Mouse (Mus musculus) megakaryocyte, embryonic 14.5 days (primary cell): Measurements from ENCODE around the gene Sympk. TPM values are rescaled to one million over a fixed set of nuclear protein-coding genes. Genes with fewer than 3 reads are reported as not detected.

Experiments
- H3K27me3 ChIP-seq: replicated peaks from 2 replicates; pipeline ENCODE3; 2012; ENCODE audit warnings: inconsistent platforms
- H3K36me3 ChIP-seq: replicated peaks from 2 replicates; pipeline ENCODE3; 2012; ENCODE audit warnings: low read length, inconsistent platforms, mixed read lengths
- H3K4me1 ChIP-seq: 2 replicates; pipeline ENCODE4 v1.6.1; 2012; ENCODE audit warnings: inconsistent platforms
- H3K4me3 ChIP-seq: replicated peaks from 2 replicates; pipeline ENCODE3; 2012; ENCODE audit warnings: moderate library complexity, mild to moderate bottlenecking, inconsistent platforms
- H3K9me3 ChIP-seq: 2 replicates; pipeline ENCODE4 v1.6.1; 2012; ENCODE audit warnings: inconsistent platforms
- FLI1 ChIP-seq: IDR thresholded peaks from 2 replicates; pipeline ENCODE4 v1.6.1; 2012; ENCODE audit warnings: low read length, inconsistent platforms, mixed read lengths
- GATA1 ChIP-seq: IDR thresholded peaks from 3 replicates; pipeline ENCODE4 v1.6.1; 2012; ENCODE audit warnings: mixed read lengths, low read length, inconsistent platforms, borderline replicate concordance
- polyA plus RNA-seq: library from polyadenylated mRNA; stranded (reverse); fragments of >175 nt; gene quantifications from 2 replicates; pipeline ENCODE4 v1.2.3, GENCODE M21; 2012; ENCODE audit warnings: low replicate concordance; ENCODE audit not compliant: insufficient read depth

The Sympk gene
- polyA plus RNA-seq, 1 experiment, result 205 TPM

DNA sequence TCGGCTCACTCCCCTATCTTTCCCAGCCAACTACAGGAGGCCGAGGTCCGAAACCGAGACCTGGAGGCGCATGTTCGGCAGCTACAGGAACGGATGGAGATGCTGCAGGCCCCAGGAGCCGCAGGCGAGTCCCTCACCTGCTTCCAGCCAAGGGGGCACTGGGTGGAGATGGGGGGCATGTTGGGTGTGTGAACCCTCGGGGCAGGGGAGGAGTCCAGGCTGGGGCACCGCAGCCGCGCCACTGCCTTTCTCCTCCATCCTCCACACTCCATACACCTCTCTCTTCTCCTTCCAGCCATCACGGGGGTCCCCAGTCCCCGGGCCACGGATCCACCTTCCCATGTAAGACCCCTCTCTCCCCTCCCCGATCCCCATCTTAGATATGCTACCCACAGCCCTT lies 67.7 kb downstream of the Sympk start:
- H3K4me1 ChIP-seq, result peaks cover 51% of the 10 kb centered on the region
- H3K9me3 ChIP-seq, result no peaks in the 10 kb centered on the region
- TF ChIP-seq FLI1 (no peak), GATA1 (no peak)
- peaks cover 8% of the 10 kb centered on the region for H3K36me3 ChIP-seq
- no peak overlapping the region for H3K4me3 ChIP-seq
- peaks cover 62% of the 10 kb centered on the region for H3K27me3 ChIP-seq

DNA sequence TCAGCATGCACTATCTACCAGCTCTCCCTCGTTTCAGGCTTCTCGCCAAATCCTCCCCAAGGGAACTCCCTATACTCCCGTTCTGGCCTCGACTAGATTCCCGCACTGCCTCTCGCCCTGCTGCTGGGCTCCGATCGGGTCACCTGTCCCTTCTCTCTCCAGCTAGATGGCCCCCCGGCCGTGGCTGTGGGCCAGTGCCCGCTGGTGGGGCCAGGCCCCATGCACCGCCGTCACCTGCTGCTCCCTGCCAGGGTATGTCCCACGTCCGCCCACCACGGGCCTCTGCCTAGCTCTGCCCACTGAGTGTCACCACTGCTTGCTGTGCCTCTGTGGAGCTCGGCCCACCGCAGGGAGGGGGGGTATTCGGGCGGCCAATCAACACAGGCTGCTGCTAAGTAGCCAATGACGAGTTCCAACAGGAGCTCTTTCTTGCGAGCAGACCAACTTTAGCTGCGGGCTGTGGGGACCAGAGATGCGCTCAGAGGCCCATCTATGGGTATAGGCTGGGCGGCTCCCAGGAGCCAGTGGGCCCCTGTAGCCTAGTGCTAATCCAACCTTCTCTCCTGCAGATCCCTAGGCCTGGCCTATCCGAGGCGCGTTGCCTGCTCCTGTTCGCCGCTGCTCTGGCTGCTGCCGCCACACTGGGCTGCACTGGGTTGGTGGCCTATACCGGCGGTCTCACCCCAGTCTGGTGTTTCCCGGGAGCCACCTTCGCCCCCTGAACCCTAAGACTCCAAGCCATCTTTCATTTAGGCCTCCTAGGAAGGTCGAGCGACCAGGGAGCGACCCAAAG lies 68.4 kb downstream of the Sympk start:
- Histone ChIP-seq H3K27me3 (peaks cover 59% of the 10 kb centered on the region), H3K4me1 (peaks cover 57% of the 10 kb centered on the region), H3K9me3 (no peaks in the 10 kb centered on the region), H3K36me3 (peaks cover 15% of the 10 kb centered on the region), H3K4me3 (peak overlapping the region; percentile 93)
- TF ChIP-seq GATA1 (no peak), FLI1 (no peak)

DNA sequence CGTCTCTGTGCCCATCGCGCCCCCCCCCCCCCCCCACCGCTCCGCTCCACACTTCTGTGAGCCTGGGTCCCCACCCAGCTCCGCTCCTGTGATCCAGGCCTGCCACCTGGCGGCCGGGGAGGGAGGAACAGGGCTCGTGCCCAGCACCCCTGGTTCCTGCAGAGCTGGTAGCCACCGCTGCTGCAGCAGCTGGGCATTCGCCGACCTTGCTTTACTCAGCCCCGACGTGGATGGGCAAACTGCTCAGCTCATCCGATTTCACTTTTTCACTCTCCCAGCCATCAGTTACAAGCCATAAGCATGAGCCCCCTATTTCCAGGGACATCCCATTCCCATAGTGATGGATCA lies 69.0 kb downstream of the Sympk start:
- TF ChIP-seq GATA1 (no peak), FLI1 (no peak)
- Histone ChIP-seq H3K27me3 (peaks cover 53% of the 10 kb centered on the region), H3K9me3 (no peaks in the 10 kb centered on the region), H3K4me3 (peak overlapping the region; percentile 93), H3K36me3 (peaks cover 20% of the 10 kb centered on the region), H3K4me1 (peaks cover 58% of the 10 kb centered on the region)

DNA sequence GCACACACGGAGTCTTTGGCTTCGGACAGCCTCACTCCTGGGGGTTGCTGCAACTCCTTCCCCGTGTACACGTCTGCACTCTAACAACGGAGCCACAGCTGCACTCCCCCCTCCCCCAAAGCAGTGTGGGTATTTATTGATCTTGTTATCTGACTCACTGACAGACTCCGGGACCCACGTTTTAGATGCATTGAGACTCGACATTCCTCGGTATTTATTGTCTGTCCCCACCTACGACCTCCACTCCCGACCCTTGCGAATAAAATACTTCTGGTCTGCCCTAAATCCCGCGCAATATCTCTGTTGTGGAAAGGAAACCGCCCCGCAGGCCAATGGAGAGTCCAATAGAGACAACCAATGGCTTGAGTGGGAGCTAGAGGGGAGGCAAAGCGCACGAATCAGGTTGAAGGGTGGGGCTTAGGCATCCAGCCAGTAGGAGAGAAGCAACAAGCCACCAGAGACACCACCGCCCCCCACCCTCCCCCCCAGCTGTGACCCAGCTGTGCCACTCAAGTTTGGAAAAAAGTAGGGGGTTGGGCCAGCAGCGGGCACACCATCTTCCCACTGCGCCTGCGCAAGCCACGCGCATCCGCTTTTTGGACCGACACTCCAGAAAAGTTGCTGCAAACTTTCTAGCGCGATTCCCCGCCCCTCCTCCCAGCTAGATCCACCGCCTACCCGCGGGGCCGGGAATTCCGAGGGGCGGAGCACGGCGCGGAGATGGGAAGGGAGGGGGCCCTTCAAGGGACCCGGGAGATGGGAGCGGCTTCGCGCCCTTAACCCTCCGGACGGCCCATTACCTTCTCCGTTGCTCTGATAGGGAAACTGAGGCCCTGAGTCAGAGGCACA lies 69.6 kb downstream of the Sympk start:
- Histone ChIP-seq H3K9me3 (no peaks in the 10 kb centered on the region), H3K36me3 (peaks cover 21% of the 10 kb centered on the region), H3K4me3 (peak overlapping the region; percentile 93), H3K27me3 (peaks cover 50% of the 10 kb centered on the region), H3K4me1 (peaks cover 58% of the 10 kb centered on the region)
- TF ChIP-seq GATA1, result no peak
- no peak for TF ChIP-seq FLI1

DNA sequence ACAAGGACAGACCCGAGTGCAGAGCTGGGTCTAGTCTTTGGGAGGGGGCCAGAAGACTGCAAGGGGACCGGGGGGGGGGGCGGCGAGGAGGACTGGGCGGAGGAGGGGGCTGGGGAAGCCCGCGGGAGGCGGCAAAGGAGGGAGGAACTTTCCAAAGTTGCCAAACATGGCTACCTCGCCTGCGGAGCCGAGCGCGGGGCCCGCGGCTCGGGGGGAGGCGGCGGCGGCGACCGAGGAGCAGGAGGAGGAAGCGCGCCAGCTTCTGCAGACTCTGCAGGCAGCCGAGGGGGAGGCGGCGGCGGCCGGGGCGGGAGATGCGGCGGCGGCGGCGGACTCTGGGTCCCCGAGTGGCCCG lies 70.3 kb downstream of the Sympk start, which contains the start of gene Six5:
Six5 (plus strand) TSS at position 124 of the 355 bp plus-strand sequence.
- no peak for TF ChIP-seq GATA1
- no peak for TF ChIP-seq FLI1
- H3K27me3 ChIP-seq, result peaks cover 47% of the 10 kb centered on the region
- H3K4me3 ChIP-seq, result peak within 1 kb of the TSS; percentile 93
- peaks cover 21% of the 10 kb centered on the region for H3K36me3 ChIP-seq
- H3K9me3 ChIP-seq, result no peaks in the 10 kb centered on the region
- peaks cover 60% of the 10 kb centered on the region for H3K4me1 ChIP-seq

DNA sequence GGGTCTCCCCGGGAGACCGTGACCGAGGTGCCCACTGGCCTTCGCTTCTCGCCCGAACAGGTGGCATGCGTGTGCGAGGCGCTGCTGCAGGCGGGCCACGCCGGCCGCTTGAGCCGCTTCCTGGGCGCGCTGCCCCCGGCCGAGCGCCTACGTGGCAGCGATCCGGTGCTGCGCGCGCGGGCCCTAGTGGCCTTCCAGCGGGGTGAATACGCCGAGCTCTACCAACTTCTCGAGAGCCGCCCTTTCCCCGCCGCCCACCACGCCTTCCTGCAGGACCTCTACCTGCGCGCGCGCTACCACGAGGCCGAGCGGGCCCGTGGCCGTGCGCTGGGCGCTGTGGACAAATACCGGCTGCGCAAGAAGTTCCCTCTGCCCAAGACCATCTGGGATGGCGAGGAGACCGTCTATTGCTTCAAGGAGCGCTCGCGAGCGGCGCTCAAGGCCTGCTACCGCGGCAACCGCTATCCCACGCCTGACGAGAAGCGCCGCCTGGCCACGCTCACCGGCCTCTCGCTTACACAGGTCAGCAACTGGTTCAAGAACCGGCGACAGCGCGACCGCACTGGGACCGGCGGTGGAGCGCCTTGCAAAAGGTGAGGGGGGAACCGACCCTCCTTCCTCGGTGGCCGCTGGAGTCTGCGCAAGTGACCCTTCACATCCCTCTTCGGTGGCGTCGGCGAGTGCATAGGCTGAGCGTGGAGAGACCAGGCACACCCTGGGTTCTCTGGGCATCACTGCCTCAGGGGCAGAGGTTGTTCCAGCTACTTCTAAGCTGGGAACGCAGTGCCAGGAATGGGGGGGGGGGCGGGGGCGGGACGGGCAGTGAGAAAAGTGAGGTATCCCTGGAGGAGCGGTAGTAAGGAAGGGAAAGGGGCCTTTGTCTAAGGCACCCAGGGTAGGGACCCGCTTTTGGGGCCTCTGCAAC lies 70.9 kb downstream of the Sympk start:
- peaks cover 21% of the 10 kb centered on the region for H3K36me3 ChIP-seq
- H3K27me3 ChIP-seq, result peaks cover 41% of the 10 kb centered on the region
- H3K4me1 ChIP-seq, result peaks cover 66% of the 10 kb centered on the region
- H3K4me3 ChIP-seq, result peak overlapping the region; percentile 93
- TF ChIP-seq FLI1, result no peak
- TF ChIP-seq GATA1, result no peak
- H3K9me3 ChIP-seq, result no peaks in the 10 kb centered on the region

DNA sequence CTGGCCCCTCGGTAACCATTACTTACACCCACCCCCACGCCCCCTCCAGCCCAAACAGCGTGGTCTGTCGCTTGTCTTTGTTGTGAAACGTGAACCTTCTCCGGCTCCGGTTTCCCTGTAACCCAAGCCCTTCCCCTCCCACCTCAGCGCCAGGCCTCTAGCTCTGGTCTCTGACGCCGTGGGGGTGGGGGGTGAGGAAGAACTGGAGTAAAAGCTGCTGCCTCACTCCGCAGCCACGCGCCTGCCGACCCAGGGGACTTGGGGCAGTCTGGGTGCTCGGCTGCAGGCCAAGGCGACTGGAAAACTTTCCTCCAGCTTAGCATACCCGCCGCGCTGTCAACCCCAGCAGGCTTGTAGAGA lies 71.6 kb downstream of the Sympk start:
- Histone ChIP-seq H3K36me3 (peaks cover 21% of the 10 kb centered on the region), H3K4me3 (peak overlapping the region; percentile 93), H3K4me1 (peaks cover 73% of the 10 kb centered on the region), H3K9me3 (no peaks in the 10 kb centered on the region), H3K27me3 (peaks cover 38% of the 10 kb centered on the region)
- TF ChIP-seq GATA1 (no peak), FLI1 (no peak)

DNA sequence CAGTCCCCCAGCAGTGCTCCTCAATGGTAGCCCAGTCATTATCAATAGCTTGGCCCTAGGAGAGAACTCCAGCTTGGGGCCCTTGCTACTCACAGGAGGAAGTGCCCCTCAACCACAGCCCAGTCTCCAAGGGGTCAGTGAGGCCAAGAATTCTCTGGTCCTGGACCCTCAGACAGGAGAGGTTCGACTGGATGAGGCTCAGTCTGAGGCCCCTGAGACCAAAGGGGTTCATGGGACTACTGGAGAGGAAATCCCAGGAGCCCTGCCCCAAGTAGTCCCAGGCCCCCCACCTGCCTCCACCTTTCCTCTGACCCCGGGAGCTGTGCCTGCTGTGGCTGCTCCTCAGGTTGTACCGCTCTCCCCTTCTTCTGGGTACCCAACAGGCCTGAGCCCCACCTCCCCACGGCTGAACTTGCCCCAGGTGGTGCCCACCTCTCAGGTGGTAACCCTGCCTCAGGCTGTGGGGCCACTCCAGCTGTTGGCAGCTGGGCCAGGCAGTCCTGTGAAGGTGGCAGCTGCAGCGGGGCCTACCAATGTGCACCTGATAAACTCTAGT lies 72.3 kb downstream of the Sympk start:
- Histone ChIP-seq H3K4me3 (peak overlapping the region; percentile 93), H3K27me3 (peaks cover 37% of the 10 kb centered on the region)

DNA sequence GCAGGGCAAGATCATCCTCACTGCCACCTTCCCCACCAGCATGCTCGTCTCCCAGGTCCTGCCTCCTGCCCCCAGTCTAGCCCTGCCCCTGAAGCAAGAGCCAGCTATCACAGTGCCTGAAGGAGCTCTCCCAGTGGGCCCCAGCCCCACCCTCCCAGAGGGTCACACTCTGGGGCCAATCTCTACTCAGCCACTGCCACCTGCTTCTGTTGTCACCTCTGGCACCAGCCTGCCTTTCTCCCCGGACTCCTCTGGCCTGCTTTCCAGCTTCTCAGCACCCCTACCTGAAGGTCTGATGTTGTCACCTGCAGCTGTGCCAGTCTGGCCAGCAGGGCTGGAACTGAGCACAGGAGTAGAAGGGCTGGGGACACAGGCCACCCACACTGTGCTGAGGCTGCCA lies 73.0 kb downstream of the Sympk start:
- H3K27me3 ChIP-seq, result peaks cover 36% of the 10 kb centered on the region
- no peaks in the 10 kb centered on the region for H3K9me3 ChIP-seq
- peaks cover 21% of the 10 kb centered on the region for H3K36me3 ChIP-seq
- peak overlapping the region; percentile 64 for H3K4me3 ChIP-seq
- TF ChIP-seq FLI1 (no peak), GATA1 (no peak)
- peaks cover 77% of the 10 kb centered on the region for H3K4me1 ChIP-seq

More for the DNA sequence above, 72.3 kb downstream of the Sympk start:
- H3K36me3 ChIP-seq, result peaks cover 21% of the 10 kb centered on the region
- H3K9me3 ChIP-seq, result no peaks in the 10 kb centered on the region
- peaks cover 76% of the 10 kb centered on the region for H3K4me1 ChIP-seq
- TF ChIP-seq FLI1 (no peak), GATA1 (no peak)

DNA sequence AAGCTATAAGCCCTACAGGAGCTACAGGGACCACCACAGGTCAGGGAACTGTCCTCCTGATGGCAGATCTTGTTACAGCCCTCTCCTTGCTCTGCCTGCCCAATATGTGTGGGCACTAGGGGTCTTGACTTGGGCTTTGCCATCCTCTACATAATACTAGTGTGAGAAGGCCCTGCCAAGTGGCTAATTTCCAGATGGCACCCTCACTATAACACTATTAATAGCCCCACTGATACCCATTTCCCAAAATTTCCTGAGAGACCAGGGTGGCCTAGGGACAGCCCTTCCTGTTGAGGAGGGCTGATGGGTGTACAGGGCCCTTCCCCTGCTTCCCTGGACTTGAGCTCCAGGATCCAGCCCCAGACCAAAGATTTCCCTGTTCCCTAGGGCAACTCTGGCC lies 73.7 kb downstream of the Sympk start:
- peaks cover 77% of the 10 kb centered on the region for H3K4me1 ChIP-seq
- H3K4me3 ChIP-seq, result peak overlapping the region; percentile 19
- peaks cover 36% of the 10 kb centered on the region for H3K27me3 ChIP-seq
- peaks cover 21% of the 10 kb centered on the region for H3K36me3 ChIP-seq
- no peaks in the 10 kb centered on the region for H3K9me3 ChIP-seq
- TF ChIP-seq GATA1 (no peak), FLI1 (no peak)
